Mouse (Mus musculus) stomach, embryonic 14.5 days (tissue): ENCODE measurements at regions not wholly inside any gene's neighbourhood (a gene's known extent, or its start where the extent isn't known, plus 50 kb on each side); places are given as distances from the start of the nearest gene placed in this dataset.

Experiments
- ATAC-seq: fragments of 200-750 bp; cut with Nextera tagmentation; 2 replicates; pipeline ENCODE4 v1.8.0; 2017; ENCODE audit warnings: low read depth, moderate TSS enrichment; ENCODE audit not compliant: insufficient number of reproducible peaks, insufficient read depth, low FRiP score
- H3K27ac ChIP-seq: fragments of 300-500 bp; sonication (generic); 2 replicates; pipeline ENCODE4 v1.5.1; 2014; ENCODE audit warnings: mild to moderate bottlenecking, low read length, moderate library complexity, mixed read lengths
- H3K27me3 ChIP-seq: fragments of 300-500 bp; sonication (generic); 2 replicates; pipeline ENCODE4 v1.6.1; 2014; ENCODE audit warnings: low read length, control low read depth, mixed read lengths; ENCODE audit not compliant: control insufficient read depth, insufficient read depth
- H3K36me3 ChIP-seq: fragments of 300-500 bp; sonication (generic); 2 replicates; pipeline ENCODE4 v1.6.1; 2014; ENCODE audit warnings: mild to moderate bottlenecking, control low read depth, low read length, moderate library complexity, mixed read lengths; ENCODE audit not compliant: control insufficient read depth, insufficient read depth
- H3K4me1 ChIP-seq: fragments of 300-500 bp; sonication (generic); 2 replicates; pipeline ENCODE4 v1.6.1; 2014; ENCODE audit warnings: low read length, control low read depth, mixed read lengths; ENCODE audit not compliant: control insufficient read depth, insufficient read depth
- H3K4me2 ChIP-seq: fragments of 300-500 bp; sonication (generic); replicated peaks from 2 replicates; pipeline ENCODE4 v1.6.1; 2014; ENCODE audit warnings: low read depth, low read length, control low read depth
- H3K4me3 ChIP-seq: fragments of 300-500 bp; sonication (generic); 2 replicates; pipeline ENCODE4 v1.5.1; 2014; ENCODE audit warnings: low read depth, low read length, control low read depth
- H3K9ac ChIP-seq: fragments of 300-500 bp; sonication (generic); replicated peaks from 2 replicates; pipeline ENCODE4 v1.6.1; 2014; ENCODE audit warnings: low read depth, mild to moderate bottlenecking, control low read depth, low read length, moderate library complexity, mixed read lengths
- H3K9me3 ChIP-seq: fragments of 300-500 bp; sonication (generic); 2 replicates; pipeline ENCODE4 v1.6.1; 2016; ENCODE audit warnings: low read depth, low read length, control low read depth; ENCODE audit not compliant: control insufficient read depth
- WGBS: fragments of 180-500 bp; shearing (Covaris S2); extraction: QIAGEN DNeasy Blood & Tissue Kit; methylation state at CpG from one replicate; pipeline ENCODE4 v1.1.7; 2014; 5-methylcytosine and 5-hydroxymethylcytosine counted together

DNA sequence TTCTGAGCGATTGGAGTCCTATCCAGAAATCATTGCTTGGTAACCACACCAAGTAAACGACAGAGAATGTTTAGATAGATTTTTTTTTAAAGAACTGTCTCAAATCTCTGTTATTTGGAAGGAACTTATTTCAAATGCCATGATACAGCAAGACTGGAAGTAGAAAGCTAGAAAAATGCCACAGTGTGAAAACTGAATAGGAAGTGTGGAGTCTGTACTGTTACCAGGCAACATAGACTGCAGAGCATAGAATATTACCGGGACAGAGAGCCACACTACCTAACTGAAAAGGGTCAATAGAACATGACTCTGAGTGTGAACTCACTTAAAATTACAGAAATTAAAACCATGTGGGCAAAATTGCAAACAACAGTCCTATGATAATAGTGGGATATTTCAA is 52.4 kb upstream of the Adcy1 start:
- Histone ChIP-seq H3K4me1 (no peaks in the 10 kb centered on the region), H3K9me3 (no peaks in the 10 kb centered on the region), H3K4me2 (no peak overlapping the region), H3K9ac (no peak overlapping the region), H3K27ac (no peak overlapping the region), H3K4me3 (no peak overlapping the region), H3K27me3 (no peaks in the 10 kb centered on the region), H3K36me3 (no peaks in the 10 kb centered on the region)
- WGBS: 77% methylated on average over 3 of the region's 3 CpGs
- no peak for ATAC-seq

DNA sequence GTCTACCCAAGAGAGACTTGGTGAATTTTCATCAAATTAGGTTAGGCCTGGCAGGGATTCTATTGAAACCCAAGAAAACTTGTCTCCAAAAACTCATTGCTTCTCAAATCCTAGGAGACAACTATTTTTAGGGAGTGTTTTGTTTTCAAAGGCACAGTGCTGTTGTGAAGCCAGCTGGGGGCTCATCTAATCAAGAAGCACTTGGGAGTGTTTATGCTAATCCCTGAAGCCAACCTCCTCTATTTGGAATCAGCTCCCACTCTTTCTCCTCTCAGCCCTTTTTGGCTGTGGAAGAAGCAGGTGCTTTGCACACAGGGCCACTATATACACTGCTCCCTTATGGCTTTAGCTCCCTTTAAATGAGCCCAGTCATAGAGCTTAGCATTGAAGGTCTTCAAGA is 64.0 kb upstream of the Adcy1 start:
- Histone ChIP-seq H3K27me3 (no peaks in the 10 kb centered on the region), H3K27ac (no peak overlapping the region), H3K9ac (no peak overlapping the region), H3K4me3 (no peak overlapping the region), H3K9me3 (no peaks in the 10 kb centered on the region), H3K4me1 (peaks cover 8% of the 10 kb centered on the region; the same call in 1 of the 2 replicates), H3K4me2 (no peak overlapping the region), H3K36me3 (no peaks in the 10 kb centered on the region)
- no peak for ATAC-seq

DNA sequence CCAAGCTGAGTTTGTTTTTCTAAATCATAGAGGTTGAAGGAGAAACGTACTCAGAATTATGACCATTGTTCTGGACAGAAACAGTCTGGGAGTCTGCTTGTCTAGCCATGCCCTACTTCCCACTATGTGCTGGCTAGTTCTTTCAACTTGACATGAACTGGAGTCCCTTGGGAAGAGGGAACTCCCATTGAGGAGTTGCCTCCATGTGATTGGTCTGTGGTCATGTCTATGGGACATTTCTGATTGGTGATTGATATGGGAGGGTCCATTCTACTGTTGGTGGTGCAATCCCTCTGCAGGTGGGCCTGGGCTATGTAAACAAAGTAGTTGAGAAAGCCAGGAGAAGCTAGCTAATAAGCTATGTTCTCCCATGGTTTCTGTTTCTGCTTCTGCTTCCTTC is 64.5 kb upstream of the Adcy1 start:
- no peak for ATAC-seq
- Histone ChIP-seq H3K27me3 (no peaks in the 10 kb centered on the region), H3K4me1 (peaks cover 8% of the 10 kb centered on the region; the same call in 1 of the 2 replicates), H3K27ac (no peak overlapping the region), H3K9me3 (no peaks in the 10 kb centered on the region), H3K9ac (no peak overlapping the region), H3K4me2 (no peak overlapping the region), H3K4me3 (no peak overlapping the region), H3K36me3 (no peaks in the 10 kb centered on the region)
- WGBS: 71% methylated on average over 1 of the region's 1 CpGs

DNA sequence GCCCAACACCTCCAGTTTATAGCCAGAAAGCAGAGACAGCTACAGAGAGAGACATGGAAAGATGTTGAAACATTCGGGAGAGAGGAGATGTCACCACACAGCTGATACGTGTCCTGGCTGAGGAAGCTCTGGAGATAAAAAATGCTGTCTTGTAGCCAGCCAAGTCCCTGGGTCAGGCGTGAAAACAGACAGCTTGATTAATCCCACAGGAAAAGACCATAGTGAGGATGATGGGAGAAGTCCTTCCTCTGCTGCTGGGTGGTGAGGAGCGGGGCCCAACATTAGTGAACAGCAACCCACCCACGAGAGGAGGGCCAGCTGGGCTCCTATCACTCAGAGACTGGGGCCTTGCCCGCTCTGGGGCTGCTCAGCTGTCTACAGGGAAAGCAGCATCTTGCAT is 65.8 kb upstream of the Adcy1 start:
- no peak overlapping the region for H3K4me2 ChIP-seq
- no peak overlapping the region for H3K4me3 ChIP-seq
- 0 out of 2 replicates have a peak, but pooled peaks have one; percentile 44 for ATAC-seq
- no peak overlapping the region for H3K9ac ChIP-seq
- H3K36me3 ChIP-seq: no peaks in the 10 kb centered on the region
- no peaks in the 10 kb centered on the region for H3K27me3 ChIP-seq
- H3K9me3 ChIP-seq: no peaks in the 10 kb centered on the region
- H3K27ac ChIP-seq: peak overlapping the region; percentile 44; the same call in 1 of the 2 replicates
- H3K4me1 ChIP-seq: peaks cover 8% of the 10 kb centered on the region; the same call in 1 of the 2 replicates
- WGBS: 57% methylated on average over 6 of the region's 6 CpGs

DNA sequence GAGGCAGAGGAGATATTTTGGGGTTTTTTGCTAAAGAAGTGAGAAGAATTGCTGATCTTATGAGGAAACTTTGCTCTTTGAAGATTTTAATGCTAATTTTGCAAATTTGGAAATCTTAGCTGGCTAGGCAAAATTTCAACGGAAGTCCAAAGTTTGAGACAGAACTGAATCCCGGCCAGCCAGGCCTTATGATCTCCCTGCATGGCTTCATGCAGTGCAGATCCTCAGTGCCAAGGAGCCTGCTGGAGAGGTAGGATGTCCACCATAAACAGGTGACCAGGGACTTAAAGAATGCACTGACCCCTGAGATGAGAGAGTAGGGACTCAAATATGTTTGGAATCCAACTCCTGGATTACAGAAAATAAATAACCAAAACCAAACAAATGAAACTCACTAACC is 69.6 kb upstream of the Adcy1 start:
- Histone ChIP-seq H3K36me3 (no peaks in the 10 kb centered on the region), H3K4me1 (peaks cover 8% of the 10 kb centered on the region; the same call in 1 of the 2 replicates), H3K4me2 (no peak overlapping the region), H3K9me3 (no peaks in the 10 kb centered on the region), H3K4me3 (no peak overlapping the region), H3K9ac (no peak overlapping the region), H3K27me3 (no peaks in the 10 kb centered on the region), H3K27ac (no peak overlapping the region)
- WGBS: 89% methylated on average over 2 of the region's 2 CpGs
- no peak for ATAC-seq

DNA sequence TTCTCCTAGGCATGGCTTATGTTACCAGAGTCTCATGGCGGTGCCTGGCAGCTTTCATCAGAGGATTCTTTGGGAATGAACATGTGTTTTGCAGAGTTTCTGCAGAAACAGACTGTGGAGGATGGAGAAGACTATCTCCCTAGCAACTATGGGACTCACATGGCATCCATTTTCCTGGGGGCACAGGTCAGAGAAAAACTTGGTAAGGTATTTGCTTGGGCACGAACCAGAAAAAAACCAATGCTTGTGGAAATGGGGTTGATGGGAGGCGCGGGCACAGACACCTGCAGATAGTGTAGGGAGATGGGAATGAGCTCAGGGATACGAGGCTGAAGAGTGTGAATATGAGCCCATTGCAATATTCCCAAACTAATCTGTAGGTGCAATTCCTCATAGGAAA is 71.7 kb upstream of the Adcy1 start:
- Histone ChIP-seq H3K9me3 (no peaks in the 10 kb centered on the region), H3K4me2 (no peak overlapping the region), H3K27me3 (no peaks in the 10 kb centered on the region), H3K4me1 (no peaks in the 10 kb centered on the region), H3K9ac (no peak overlapping the region), H3K27ac (no peak overlapping the region), H3K36me3 (no peaks in the 10 kb centered on the region), H3K4me3 (no peak overlapping the region)
- ATAC-seq: no peak
- WGBS: 90% methylated on average over 5 of the region's 5 CpGs

DNA sequence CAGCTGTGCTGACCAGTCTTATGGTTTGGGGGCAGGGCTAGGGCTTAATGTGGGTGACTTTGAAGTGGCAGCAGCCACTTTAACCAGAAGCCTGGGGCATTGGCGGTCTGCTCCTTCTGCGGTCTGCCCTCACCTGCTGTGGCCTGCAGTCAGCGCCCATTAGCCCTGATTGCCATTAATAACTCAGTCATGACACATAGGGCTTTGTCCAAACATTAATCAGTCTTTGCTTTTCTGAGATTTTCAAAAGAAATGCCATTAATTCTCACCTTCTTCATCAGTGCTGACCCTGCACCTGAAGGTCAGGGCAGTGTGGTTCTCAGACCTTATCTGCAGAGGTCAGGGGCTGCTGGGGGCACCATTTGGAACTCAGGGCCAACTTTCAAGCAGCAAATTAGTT is 72.6 kb upstream of the Adcy1 start:
- 21% methylated on average over 3 of the region's 3 CpGs for WGBS
- Histone ChIP-seq H3K4me3 (no peak overlapping the region), H3K9me3 (no peaks in the 10 kb centered on the region), H3K4me2 (no peak overlapping the region), H3K36me3 (no peaks in the 10 kb centered on the region), H3K9ac (no peak overlapping the region), H3K27ac (no peak overlapping the region), H3K4me1 (no peaks in the 10 kb centered on the region), H3K27me3 (no peaks in the 10 kb centered on the region)
- no peak for ATAC-seq

DNA sequence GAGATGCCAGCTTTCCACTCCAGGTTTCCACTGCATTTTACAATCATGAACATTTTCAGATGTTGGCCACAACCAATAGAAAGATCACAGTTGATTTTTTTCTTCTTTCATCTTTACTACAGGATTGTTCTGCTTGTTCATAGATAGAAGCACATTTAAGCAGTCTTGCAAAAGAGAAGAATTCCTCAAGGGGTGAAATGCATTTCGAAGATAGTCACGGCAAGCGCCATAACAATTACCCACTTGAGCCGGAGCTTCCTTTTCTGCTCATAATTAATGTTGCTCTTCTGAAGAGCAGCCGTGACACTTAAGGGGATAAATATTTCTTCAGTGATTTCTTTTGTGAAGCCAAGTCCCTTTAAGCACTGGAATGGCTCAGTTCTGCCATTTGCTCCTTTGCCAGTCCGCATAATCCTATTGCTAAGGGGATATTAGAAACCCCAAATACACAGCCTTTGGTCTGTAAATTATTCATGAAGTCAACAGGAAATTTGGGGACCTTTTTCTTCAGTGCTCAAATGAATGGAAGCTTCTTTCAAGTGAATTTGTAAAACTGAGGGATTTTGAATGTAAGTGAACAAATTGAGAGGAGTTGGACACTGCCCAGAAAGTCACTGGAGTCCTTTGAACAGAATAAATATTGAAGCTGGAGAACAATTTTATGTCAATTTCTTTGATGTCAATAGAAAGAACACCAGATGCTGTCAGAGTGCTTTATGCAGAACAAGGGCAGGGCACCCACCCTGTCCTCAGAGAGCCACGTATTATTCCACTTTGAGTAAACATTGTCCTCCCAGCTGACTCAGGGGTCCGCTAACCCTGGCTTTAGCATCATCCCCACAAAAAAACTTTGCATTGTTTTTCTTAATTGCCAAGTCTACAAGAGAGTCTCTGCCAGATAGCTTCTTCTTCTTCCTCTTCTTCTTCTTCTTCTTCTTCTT is 74.1 kb upstream of the Adcy1 start:
- Histone ChIP-seq H3K9ac (no peak overlapping the region), H3K9me3 (no peaks in the 10 kb centered on the region), H3K27ac (no peak overlapping the region), H3K4me3 (no peak overlapping the region), H3K36me3 (no peaks in the 10 kb centered on the region), H3K27me3 (no peaks in the 10 kb centered on the region), H3K4me1 (no peaks in the 10 kb centered on the region), H3K4me2 (no peak overlapping the region)
- no peak for ATAC-seq
- WGBS: 47% methylated on average over 8 of the region's 8 CpGs

DNA sequence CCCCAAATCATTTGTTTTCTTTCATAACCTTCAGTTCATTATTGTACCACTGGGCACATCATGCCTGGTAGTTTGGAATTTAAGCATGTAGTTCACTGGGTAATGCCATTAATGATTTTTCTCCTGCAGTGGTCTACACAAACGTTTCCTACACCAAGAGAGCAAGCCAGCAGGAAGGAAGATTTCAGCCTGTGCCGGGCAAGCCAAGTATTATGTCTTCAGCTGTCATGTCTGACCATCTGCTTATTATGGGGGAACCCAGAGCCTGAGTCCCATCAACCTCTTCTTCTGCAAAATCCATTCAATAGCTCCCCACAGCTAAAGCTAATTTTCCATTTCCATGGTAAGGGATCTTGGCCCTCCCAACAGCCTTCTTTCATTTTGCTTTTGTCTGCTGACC is 75.3 kb upstream of the Adcy1 start:
- no peaks in the 10 kb centered on the region for H3K27me3 ChIP-seq
- no peaks in the 10 kb centered on the region for H3K9me3 ChIP-seq
- H3K9ac ChIP-seq: no peak overlapping the region
- H3K4me3 ChIP-seq: no peak overlapping the region
- no peak overlapping the region for H3K4me2 ChIP-seq
- no peaks in the 10 kb centered on the region for H3K36me3 ChIP-seq
- no peak overlapping the region for H3K27ac ChIP-seq
- no peaks in the 10 kb centered on the region for H3K4me1 ChIP-seq
- 60% methylated on average over 2 of the region's 2 CpGs for WGBS
- ATAC-seq: no peak
